Mouse (Mus musculus) G1E (cell line): Measurements from ENCODE around the gene Tspo2. TPM values are rescaled to one million over a fixed set of nuclear protein-coding genes. Genes with fewer than 3 reads are reported as not detected.

Experiments
- ATAC-seq: 2 replicates; pipeline ENCODE4 v1.8.0; 2016; ENCODE audit warnings: mild to moderate bottlenecking; ENCODE audit not compliant: insufficient number of reproducible peaks, poor library complexity, low FRiP score, severe bottlenecking; ENCODE audit errors: extremely low read depth
- DNase-seq: peaks from one replicate; pipeline ENCODE4 v3.0.0; 2012; ENCODE audit warnings: low spot score
- H3K27me3 ChIP-seq: 2 replicates; pipeline ENCODE4 v1.6.1; 2012; ENCODE audit warnings: mild to moderate bottlenecking, low read length, inconsistent platforms; ENCODE audit not compliant: insufficient read depth
- H3K36me3 ChIP-seq: replicated peaks from 2 replicates; pipeline ENCODE3; 2012; ENCODE audit warnings: mild to moderate bottlenecking, inconsistent platforms
- H3K4me1 ChIP-seq: 2 replicates; pipeline ENCODE4 v1.6.1; 2012; ENCODE audit warnings: low read depth, low read length, inconsistent platforms, mixed read lengths; ENCODE audit not compliant: insufficient read depth
- H3K4me3 ChIP-seq: 2 replicates; pipeline ENCODE4 v1.5.1; 2012; ENCODE audit warnings: low read depth, mild to moderate bottlenecking, inconsistent platforms, low read length, moderate library complexity, mixed read lengths
- H3K9me3 ChIP-seq: replicated peaks from 2 replicates; pipeline ENCODE4 v1.6.1; 2012; ENCODE audit warnings: inconsistent platforms
- CTCF ChIP-seq: IDR thresholded peaks from 2 replicates; pipeline ENCODE4 v1.5.1; 2012; ENCODE audit warnings: low read depth, low read length, inconsistent platforms, mixed read lengths
- GATA1 ChIP-seq: IDR thresholded peaks from 2 replicates; pipeline ENCODE4 v1.6.1; 2012; ENCODE audit warnings: borderline replicate concordance, low read length, inconsistent platforms, mixed read lengths
- GATA2 ChIP-seq: IDR thresholded peaks from 2 replicates; pipeline ENCODE4 v1.6.1; 2012; ENCODE audit warnings: low read depth, low read length, inconsistent platforms, borderline replicate concordance
- POLR2AphosphoS5 ChIP-seq: IDR thresholded peaks from 2 replicates; pipeline ENCODE4 v1.6.1; 2012; ENCODE audit warnings: low read depth, low read length, inconsistent platforms; ENCODE audit not compliant: insufficient replicate concordance
- TAL1 ChIP-seq: conservative IDR thresholded peaks from 2 replicates; pipeline ENCODE4 v1.6.1; 2012; ENCODE audit warnings: low read depth, low read length, inconsistent platforms, mixed read lengths
- polyA plus RNA-seq: library from polyadenylated mRNA; stranded (reverse); fragments of >175 nt; gene quantifications from 2 replicates; pipeline ENCODE4 v1.2.3, GENCODE M21; 2012
- total RNA-seq, 2 experiments: library from RNA; stranded (forward) in 1 of 2; stranded (reverse) in 1 of 2; fragments of 200-1000 nt in 1 of 2; fragments of >200 nt in 1 of 2; fragmentation: Nextera tagmentation in 1 of 2; gene quantifications; 2 replicates each; pipeline ENCODE4 v1.2.3; 2014 to 2017

Tspo2 gene
- total and polyA plus RNA-seq, 3 experiments: 47.5 to 99.5 (median 61.3) TPM

DNA sequence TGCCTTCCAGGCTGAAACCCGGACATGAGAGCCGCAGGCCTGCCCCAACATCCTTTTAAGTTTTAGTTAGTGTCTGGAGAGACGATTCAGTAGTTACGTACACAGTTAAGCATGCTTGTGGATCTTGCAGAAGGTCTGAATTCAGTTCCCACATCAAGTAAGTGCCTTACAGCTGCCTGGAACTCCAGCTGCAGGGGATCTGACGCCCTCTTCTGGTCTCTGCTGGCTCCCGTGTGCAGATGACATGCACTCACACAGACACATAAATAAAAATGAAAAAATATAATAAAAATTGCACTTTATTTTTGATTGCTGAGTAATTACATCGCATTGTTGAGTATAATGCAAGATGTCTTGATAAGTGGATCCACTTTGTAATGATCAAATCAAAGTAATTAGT is 2.2 kb upstream of the Tspo2 start:
- H3K4me3 ChIP-seq: no peak overlapping the region
- H3K27me3 ChIP-seq: no peaks in the 10 kb centered on the region
- H3K9me3 ChIP-seq: no peaks in the 10 kb centered on the region
- peaks cover 33% of the 10 kb centered on the region for H3K36me3 ChIP-seq
- no peak for TF ChIP-seq POLR2AphosphoS5
- no peak for TF ChIP-seq GATA2
- no peak for TF ChIP-seq GATA1
- no peak for TF ChIP-seq CTCF
- no peak for TF ChIP-seq TAL1
- no peak for ATAC-seq
- no peak for DNase-seq
- H3K4me1 ChIP-seq: peaks cover 94% of the 10 kb centered on the region

GRCm38 (mm10) chr17:48451753-48452444 is 577 bp upstream of the Tspo2 start:
- peaks cover 92% of the 10 kb centered on the region for H3K4me1 ChIP-seq

DNA sequence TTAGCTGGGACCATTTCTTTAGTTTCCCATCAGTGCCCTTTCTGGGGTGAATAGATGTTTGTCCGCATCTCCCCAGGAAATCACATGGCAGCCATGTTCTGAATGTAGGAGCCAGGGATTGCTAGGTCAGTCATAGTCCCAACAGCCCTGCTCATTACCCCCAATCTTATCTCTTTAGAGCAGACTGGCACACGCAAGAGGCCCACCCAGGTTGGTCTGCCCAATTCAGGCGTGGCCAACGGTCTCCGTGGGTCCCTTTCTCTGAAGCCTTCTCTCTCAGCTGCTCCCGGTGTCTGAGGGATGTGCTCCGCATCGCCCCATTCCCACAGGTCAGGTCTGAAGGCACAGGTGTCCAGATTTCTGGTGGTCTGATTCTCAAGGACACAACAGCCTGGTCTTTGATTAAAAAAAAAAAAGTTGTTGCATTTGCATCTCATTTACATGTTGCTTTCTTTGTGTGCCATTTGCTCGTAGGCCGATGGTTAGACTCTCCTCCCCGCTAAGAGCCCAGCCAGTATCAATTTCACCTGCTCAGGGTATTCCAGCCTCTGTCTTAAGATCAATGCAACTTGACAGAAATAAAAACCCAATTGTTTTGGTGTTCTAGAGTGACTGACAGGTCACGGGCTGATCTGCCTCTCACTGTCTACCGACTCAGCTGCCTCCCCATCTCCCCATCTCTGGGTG is 513 bp downstream of the Tspo2 start:
- peak; percentile 56 for ATAC-seq
- peaks cover 92% of the 10 kb centered on the region for H3K4me1 ChIP-seq
- peak; percentile 85 for DNase-seq

More at GRCm38 (mm10) chr17:48451753-48452444, 577 bp upstream of the Tspo2 start:
- Histone ChIP-seq H3K4me3 (peak overlapping the region; percentile 76), H3K36me3 (peaks cover 38% of the 10 kb centered on the region), H3K9me3 (no peaks in the 10 kb centered on the region), H3K27me3 (no peaks in the 10 kb centered on the region)
- DNase-seq: no peak
- peak; percentile 2; the same call in 1 of the 2 replicates for ATAC-seq
- TF ChIP-seq GATA1 (no peak), GATA2 (no peak)

DNA sequence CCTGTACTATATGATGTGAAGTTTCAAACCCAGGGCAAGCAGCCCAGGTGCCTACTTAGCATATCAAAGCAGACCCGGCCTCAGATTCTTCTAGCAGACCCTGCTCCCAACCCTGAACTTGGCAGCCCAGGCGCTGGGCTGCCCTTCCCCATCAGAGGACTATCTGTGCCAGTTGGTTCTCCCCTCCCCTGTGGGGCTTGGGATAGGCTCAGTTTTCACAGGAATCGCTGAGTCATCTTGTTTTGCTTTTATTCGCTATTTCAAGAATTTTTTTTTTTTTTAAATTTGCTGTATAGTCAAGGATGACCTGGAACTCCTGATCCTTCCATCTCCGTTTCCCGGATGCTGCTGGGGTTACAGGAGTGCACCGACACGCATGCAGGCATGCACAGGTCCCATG is 3.6 kb downstream of the Tspo2 start:
- H3K4me1 ChIP-seq: peaks cover 66% of the 10 kb centered on the region
- no peak for ATAC-seq

More for the DNA sequence above, 513 bp downstream of the Tspo2 start:
- no peaks in the 10 kb centered on the region for H3K27me3 ChIP-seq
- no peak for TF ChIP-seq GATA2
- TF ChIP-seq POLR2AphosphoS5: 0 out of 2 replicates have a peak, but pooled peaks have one; percentile 31
- TF ChIP-seq CTCF: no peak
- peak; percentile 83 for TF ChIP-seq TAL1
- TF ChIP-seq GATA1: no peak
- no peaks in the 10 kb centered on the region for H3K9me3 ChIP-seq
- H3K36me3 ChIP-seq: peaks cover 46% of the 10 kb centered on the region
- H3K4me3 ChIP-seq: peak overlapping the region; percentile 76

DNA sequence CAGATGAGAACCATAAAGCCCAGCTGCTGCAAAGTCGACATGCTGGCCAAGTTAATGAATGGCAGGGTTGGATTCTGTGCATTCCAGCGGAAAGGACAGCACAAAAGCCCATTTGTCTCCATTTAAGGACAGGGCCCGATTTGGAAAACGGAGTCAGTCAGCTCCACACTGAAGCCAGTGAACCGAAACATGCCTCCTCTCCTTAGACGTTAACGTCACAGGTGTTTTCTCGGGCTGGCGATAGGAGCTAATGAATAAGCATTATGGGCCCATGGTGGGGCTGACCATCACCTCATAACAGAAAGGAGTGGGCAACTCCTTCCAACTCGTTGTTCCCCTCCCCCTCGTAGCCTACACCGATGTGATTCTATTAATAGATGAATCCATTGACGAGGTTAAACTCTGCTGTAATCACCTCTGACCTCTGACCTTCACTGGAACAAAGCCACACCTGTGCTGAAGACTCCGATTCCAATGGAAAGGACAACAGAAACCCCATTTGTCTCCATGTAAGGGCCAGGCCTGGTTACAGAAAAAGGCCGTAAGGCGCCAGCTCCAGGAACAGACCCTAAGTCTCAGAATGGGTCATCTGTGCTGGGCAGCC is 7.7 kb downstream of the Tspo2 start:
- ATAC-seq: no peak
- Histone ChIP-seq H3K4me3 (no peak overlapping the region), H3K36me3 (peaks cover 48% of the 10 kb centered on the region), H3K27me3 (no peaks in the 10 kb centered on the region), H3K9me3 (no peaks in the 10 kb centered on the region), H3K4me1 (peaks cover 28% of the 10 kb centered on the region)
- no peak for TF ChIP-seq GATA1
- TF ChIP-seq POLR2AphosphoS5: no peak; the same call in 1 of the 2 replicates
- no peak for TF ChIP-seq TAL1
- TF ChIP-seq GATA2: no peak
- no peak for TF ChIP-seq CTCF
- DNase-seq: no peak

More for the DNA sequence above, 3.6 kb downstream of the Tspo2 start:
- TF ChIP-seq GATA2 (no peak), TAL1 (no peak), GATA1 (no peak), POLR2AphosphoS5 (no peak), CTCF (no peak)
- DNase-seq: no peak
- Histone ChIP-seq H3K4me3 (no peak overlapping the region; the same call in 1 of the 2 replicates), H3K36me3 (peaks cover 66% of the 10 kb centered on the region), H3K27me3 (no peaks in the 10 kb centered on the region), H3K9me3 (no peaks in the 10 kb centered on the region)

- Histone ChIP-seq H3K4me1 (peaks cover 22% of the 10 kb centered on the region), H3K4me3 (no peak overlapping the region), H3K27me3 (no peaks in the 10 kb centered on the region), H3K36me3 (peaks cover 40% of the 10 kb centered on the region), H3K9me3 (no peaks in the 10 kb centered on the region)
- DNase-seq (no peak), ATAC-seq (no peak)
- no peak for TF ChIP-seq GATA1
- TF ChIP-seq GATA2: no peak
- no peak; the same call in 1 of the 2 replicates for TF ChIP-seq POLR2AphosphoS5
- no peak for TF ChIP-seq CTCF
- no peak for TF ChIP-seq TAL1
Measured at GRCm38 (mm10) chr17:48442745-48443457, 8.4 kb downstream of the Tspo2 start.
